Mouse (Mus musculus) skeletal muscle tissue, adult 2 months (tissue): ENCODE data around the gene Msx1.
"Not testable (repeated sequence)": the region's sequence is repeated elsewhere in the genome, so short reads cannot be mapped to it uniquely, and the experiment has no call there.

Experiments
- DNase-seq: peaks from one replicate; pipeline ENCODE4 v3.0.0-alpha.2; 2012; ENCODE audit warnings: low read depth, low spot score

Gene Msx1

DNA sequence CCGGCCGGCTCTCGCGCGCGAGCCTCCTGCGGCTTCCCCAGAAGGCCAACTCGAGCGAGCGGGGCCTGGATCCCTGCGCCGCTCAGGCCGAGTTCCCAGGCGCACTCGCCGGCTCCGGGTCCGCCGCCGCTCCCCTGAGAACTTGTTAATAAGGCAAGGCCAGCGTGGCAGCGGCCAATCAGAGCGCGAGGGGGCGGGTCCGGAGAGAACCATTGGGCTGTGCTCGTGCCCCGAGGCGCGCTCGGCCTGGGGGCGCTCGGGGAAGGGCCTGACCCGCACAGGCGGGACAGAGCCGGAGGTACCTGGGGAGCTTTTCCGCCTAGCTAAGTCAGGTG, at the start of gene Msx1:
TSS of gene Msx1 (minus strand) at position 123 of the 335 bp plus-strand sequence.
- peak; percentile 75 for DNase-seq

DNA sequence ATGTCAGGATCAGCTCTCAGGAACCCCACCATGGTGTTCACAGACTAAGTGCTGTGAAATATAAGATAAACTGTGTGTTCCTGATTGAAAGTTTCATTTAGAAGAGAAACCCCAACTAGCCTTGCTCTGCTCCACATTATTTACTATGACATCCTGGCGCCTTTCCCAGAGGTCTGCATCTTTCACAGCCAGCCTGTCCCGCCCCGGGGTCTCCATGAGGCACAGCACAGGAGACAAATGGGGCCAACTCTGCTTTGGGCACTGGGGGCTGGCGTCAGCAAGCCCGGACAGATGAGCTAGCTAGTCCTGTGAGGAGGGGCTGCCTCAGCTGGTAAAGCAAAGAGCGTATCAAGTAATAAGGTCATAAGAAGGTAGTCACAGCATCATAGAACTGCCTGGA, 41.1 kb upstream of the Msx1 start:
- no peak for DNase-seq

DNA sequence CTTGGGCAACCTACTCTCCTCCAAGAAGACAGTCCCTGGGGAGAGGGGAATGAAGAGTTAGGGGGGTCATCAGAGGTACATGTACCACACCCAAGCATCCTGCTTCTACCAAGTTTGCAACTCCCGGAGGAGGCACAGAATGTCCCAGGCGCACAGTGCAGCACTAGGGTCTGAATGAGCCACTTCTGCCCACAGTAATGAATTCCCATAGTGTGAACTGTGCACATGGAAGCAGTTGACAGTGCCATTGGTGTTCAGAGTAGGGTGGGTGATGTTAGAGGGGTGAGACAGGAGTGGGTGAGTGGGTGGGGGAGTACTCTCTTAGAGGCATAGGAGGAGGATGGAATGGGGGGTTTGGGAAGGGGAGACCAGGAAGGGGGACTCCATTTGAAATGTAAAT, 39.9 kb upstream of the Msx1 start:
- no peak for DNase-seq

DNA sequence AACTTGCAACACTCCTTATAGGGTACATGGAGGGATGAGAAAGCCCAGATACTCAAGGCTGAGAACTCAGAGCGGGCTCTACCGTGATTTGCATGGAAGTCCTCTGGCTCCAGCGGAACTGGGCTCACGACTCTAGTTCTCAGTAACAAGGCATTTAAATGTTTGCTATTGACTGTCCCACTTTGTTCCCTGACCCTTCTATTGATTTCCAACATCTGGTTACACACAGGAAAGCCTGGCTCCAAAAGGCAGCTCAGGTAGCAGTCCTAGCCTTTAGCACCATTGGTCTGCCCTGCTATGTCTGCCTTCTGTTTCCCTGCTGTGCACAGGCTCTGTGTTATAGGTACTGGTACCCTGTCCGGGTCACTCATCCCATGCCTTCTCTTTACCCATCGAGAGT, 36.5 kb upstream of the Msx1 start:
- no peak for DNase-seq

DNA sequence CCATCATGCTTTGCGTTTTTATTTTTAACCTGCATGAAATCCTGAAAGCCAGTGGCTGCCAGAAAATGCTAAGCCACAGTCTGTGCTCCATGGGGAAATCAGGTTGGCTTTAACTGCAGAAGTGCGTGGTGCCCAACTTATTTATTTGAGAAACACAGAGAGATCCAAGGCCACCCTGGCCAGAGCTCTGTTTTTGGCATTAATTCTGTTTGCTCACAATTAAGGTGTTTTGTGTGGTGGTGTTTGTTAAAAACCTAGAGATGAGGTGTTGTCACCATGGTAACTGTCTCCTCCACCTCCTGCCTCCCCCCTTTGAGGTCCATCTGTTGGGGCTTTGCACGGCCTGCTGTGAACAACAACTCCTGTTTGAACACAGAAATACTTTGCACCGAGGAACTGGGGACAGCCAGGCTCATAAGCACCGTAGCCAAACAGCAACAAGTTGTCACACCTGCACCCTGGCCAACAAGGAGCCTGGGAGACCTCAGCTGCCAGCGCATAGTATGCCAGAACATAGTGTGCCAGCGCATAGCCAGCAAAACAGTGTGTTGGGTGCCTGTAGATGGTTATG, 35.9 kb upstream of the Msx1 start:
- DNase-seq: no peak

DNA sequence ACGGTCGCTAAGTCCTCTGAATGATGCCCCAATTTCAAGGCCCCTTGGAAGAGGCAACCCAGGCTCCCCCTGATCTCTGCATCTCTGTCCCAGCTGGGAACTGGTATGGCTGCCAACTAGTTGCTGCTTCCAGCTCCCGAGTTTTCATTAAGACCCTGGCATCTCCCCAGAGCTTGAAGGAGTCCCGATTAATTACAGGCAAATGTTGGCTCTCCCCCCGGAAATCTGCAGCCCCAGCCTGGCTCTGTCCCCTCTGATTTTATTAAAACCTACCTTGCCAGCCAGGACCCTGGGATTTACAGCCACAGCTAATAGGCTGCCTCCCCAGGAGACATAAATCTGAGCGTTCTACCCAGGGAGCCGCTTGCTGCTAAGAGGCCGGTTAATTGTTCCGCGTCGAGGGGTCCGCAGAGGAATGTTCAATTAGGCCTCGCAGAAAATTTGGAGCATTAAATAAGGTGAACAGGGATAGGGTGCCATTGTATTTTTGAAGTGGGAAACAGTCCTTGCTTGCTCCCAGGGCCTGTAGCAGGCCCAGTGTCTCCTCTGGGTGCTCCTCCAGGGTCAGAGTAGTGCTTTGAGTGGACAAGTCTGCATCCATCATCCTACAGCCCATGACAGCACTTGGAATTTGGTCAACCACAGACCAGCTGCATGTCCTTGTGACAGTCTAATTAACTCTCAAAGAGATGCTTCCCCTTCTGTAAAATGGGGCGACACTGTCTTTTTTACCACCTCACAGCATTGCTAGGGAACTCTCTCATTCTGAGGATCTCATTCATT, 33.6 kb upstream of the Msx1 start:
- DNase-seq: no peak

DNA sequence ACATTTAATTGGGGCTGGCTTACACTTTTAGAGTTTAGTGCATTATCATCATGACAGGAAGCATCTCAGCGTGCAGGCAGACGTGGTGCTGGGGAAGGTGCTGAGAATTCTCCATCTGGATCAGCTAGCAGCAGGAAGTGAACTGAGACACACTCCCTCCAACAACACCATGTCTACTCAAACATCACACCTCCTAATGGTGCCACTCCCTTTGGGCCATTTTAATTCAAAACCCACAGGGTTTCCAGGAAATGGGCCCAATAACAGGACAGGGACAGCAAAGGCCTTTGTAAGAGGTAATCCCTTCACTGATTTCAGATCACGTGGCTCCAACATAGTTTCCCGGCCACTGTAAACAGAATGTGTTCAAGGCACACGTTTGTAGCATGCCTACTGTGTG, 31.7 kb upstream of the Msx1 start:
- DNase-seq: no peak

DNA sequence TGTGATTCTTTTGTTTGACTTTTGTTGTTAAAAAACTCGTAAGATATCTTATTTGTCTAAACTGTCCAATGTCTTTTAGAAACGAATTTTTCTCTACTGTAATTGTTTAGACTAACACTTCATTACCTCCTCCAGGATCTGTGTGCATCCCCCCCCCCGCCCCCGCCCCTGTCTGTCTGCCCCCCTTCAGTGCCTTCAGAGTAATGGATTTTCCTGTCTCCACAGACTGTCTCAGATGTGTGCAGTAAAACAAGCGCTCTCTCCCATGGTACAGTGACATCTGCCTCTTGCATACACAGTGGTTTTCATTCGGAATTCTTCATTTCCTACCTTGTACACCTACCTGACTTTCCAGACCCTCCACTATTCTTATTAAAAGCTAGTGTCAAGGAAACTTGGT, 29.9 kb upstream of the Msx1 start:
- DNase-seq: no peak

DNA sequence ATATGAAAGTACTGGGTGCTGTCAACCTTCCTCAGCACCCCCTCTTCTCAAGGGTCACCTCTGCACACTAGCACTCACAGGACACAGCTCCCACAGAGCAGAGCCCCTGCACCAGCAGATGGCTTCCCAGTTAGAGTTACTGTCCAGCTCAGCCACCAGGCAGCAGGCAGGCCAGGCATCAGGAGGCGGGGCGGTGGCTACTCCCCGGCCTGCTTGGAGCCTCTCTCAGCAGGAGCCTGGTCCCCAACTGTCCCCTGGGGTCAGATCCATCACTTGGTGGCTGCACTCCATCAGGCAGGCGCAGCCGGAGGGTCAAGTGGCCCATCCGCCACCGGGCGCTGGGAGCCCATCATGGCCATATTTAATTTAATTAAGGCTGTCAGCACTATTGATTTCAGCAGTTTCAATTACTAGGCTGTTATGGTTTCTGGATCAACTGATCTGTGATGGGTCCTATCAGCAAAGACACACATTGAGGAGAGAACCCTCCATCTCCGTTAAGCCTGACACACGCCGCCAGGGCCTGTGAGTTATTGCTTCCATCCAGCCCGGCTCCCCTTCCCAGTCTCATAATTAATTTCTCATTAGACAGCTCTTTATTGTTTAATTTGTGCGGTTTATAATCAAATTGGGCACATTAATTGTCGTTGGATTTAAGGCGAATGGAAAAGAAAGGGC, 27.1 kb upstream of the Msx1 start:
- no peak for DNase-seq

DNA sequence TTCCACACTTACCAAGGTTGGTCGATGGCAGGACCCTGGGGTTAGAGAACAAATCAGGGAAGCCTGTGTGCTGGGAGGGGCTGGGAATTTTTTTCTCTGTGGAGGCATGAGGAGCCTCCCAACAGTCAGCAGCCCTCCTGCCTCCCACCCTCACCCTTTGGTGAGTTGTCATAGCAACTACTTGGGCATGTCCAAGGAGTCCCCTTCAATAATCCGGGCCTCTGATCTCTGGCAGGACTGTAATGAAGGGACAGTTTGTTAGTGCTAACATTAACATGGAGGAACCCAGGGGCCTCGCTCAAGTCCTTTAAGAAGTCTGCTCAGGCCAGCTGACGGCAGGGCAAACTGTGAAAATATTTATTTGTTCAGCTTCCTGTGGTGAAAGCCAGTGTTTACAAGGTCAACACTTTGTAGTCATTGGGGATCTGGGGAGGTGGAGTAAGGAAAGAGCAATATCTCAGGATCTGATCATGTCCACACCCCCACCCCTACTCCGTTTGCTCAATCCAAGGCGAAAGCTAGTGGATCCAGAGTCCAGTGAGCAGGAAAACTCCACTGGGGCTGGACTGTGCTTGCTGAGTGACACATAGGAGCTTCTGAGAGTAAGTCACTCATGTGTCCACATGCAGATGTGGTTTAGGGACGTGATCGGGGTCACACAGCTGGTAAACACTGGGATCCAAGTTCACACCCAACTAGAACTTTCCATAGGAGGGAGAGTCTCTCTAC, 24.8 kb upstream of the Msx1 start:
- no peak for DNase-seq

DNA sequence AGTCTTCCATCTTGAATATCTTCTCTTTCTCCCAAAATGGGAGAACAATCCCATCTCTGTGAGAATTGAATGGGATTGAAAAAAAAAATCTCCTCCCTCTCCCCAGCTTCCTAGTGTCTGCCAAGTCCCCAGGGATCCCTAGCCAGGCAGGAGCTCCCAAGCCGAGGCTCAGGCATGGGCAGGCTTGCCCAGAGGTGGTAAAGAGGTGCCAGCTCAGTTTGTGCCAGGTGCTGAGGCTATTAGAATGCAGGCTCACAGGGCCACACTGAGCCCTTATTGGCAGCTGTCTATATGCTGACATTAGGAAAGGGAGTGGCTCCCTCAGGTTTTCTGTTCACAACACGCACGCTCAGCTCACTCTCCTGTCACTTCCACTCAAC, 11.9 kb upstream of the Msx1 start:
- no peak for DNase-seq

DNA sequence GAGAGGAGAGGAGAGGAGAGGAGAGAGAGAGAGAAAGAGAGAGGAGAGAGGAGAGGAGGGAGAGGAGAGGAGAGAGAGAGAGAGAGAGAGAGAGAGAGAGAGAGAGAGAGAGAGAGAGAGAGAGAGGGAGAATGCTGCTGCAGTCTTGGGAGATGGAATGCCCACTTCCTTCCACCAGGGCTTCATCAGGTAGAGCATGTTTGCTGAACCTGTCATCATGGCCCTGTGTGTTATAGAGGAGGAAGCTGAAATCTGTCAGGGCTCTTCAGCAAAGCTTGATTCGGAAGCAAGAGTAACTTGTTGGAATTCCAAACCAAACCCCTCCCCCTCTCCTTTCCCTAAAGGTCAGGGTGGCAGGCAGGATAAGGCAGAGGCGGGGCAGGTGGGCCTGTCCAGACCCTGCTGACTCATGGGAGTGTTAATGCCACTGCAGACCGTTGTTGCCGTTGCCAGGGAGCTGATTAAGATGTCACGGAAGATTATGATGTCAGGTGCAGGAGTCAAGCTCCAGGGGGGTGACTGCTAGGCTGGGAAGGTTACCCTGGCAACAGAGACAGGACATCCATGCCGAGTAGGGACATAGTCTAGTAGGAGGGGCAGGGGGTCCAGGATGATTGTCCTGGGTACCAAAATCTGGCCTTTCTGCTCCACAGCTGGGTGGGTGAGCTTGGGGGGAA, 11.3 kb upstream of the Msx1 start:
- no peak for DNase-seq

DNA sequence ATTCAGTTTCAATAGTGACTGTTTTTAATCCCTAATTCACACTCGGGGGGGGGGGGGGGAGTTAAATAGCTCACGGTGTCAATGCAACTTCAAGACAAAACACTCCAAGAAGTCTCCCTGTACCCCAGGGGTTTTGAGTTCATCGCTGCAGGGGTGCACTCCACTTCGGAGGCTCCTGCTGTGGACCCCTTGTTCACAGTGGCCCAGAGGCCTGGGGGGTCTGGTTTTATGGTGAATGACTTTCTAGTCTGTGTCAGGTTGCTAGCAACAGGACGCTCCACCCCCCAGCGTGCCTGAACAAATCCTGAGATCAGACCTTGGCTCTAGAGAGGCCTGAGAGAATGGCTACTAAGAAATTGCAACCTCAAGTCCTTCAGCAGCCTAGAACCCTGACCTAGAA, 8.4 kb upstream of the Msx1 start:
- no peak for DNase-seq

DNA sequence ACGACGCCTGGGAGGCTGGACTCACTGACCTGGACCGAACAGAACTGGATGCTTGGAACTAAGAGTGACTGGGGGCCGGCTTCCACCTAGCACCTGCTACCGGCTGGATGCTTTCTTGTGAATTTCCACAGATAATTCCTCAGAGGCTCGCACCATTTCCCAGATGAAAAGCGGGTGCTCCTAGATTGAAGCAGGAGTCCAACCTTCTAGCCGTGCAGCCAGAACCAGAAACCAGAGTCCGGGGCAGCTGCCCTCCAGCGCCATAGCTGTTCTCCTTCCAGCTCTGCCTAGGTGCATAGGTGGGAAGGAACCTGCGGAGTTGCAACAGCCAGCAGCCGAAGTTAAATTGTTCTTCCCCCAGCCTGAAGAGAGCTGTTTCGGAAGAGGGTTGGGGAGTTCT, 7.6 kb upstream of the Msx1 start:
- no peak for DNase-seq

DNA sequence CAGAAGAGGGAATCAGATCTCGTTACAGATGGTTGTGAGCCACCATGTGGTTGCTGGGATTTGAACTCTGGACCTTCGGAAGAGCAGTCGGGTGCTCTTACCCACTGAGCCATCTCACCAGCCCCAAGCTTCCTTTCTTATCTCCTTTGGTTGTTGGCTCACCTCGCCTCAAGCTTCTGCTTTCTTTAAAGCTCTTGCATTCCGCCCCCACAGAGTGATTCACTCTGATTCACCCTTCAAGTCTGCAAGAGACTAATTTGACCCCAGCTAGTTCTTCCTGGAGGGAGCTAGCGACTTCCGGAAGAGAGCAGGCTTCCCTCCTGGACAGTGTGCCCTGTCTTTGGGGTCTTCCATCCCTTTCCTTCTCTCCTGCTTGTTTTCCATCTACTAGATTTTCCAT, 6.1 kb upstream of the Msx1 start:
- not testable (repeated sequence) for DNase-seq

DNA sequence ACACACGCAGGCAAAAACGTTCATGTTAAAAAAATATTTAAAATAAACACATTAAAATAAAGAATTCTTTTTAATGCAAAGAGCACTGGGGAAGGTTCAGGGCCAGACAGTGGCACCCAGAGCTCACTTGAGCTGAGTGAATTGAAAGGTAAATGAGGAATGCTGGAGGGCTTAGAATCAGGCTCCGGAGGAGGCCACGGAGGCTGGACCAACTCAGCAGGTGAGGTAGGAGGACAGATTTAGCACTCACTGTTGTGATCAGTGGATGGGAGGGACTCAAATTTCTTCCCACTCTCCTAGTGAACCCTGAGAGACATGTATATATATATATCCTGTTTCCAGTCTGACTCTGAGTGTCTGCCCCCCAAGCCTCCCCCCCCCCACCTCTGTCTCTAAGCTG, 5.5 kb upstream of the Msx1 start:
- DNase-seq: no peak

DNA sequence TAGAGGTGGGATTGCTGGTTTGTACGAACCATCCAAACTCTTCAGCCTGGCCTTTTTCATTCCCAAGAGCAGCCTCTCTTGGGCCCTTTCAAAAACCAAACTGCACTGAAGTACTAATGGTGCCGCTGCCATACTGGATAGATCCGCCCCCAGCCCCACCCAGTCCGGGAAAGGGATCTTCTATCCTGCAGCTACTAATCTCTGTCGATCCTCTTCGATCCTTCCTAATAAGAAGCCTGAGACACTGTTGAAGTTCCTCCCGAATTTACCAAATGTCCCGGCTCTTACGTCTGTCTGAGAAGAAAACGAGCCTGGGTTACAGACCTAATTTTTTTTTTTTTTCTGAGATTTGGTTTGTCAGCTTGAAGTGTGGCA, 4.9 kb upstream of the Msx1 start:
- DNase-seq: no peak

DNA sequence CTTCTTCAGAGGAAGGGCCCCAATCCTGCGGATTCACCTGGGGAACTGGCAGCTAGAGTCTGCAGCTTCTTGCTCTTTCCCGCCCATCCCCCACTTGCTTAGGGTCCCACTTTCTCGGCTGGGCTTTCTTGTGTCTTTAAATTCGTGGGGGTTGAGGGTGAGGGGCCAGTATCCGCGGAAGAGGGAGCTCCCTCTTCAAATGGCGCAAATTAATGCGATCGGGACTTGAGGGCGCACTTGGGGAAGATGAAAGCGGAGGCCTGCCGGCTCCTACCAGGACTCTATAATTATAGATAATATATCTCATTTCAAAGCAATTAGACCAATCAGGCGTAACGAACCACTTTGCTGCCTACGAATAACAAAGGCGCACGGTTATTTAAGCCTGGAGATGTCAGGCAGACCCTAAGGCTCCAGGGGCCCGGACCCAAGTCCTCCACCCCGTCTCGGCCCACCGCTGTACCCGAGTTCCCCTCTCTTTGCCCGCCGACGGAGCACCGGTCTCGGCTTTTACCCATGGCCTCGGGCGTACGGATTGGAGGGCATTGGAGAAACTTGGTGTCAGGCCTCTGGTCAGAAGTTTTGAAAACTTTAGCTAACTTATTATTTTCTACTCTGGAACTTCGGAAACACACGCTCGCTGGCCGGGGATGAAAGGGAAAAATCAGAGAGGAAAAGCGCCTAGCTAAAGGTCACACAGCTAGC, 4.4 kb upstream of the Msx1 start:
- no peak for DNase-seq

DNA sequence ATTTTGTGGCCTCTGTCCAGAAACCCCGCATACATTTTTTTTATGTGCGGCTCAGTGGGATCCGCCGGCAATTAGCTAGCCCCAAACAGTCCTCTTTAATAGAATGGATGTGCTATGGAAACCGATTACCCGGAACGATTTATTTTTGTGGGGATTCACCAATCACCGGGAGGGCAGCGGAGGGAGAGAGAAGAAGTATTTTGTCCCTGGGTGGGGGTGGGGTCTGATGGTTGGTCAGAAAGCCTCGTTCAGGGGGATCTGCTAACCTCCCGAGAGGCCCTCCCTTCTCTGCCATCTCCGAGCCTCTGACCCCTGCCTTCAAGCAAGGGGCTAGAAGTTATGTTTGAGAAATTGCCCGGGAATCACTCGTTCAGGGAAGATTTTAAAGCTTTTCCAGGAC, 3.6 kb upstream of the Msx1 start:
- no peak for DNase-seq

DNA sequence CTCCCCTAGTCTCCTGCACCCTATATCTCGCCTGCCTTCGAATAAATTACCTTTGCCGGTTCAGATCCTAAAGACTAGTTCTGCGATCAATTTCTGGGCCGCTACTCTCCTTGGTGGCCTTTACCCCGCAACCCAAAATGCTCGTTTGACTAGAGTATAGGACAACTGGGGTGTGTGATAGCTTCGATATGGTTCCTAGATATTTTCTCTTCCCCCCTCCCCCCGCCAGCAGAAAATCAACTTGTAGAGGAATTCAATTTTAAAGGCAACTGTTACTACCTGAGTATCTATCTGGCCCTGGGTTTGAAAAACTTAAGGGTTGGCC, 3.2 kb upstream of the Msx1 start:
- DNase-seq: no peak

DNA sequence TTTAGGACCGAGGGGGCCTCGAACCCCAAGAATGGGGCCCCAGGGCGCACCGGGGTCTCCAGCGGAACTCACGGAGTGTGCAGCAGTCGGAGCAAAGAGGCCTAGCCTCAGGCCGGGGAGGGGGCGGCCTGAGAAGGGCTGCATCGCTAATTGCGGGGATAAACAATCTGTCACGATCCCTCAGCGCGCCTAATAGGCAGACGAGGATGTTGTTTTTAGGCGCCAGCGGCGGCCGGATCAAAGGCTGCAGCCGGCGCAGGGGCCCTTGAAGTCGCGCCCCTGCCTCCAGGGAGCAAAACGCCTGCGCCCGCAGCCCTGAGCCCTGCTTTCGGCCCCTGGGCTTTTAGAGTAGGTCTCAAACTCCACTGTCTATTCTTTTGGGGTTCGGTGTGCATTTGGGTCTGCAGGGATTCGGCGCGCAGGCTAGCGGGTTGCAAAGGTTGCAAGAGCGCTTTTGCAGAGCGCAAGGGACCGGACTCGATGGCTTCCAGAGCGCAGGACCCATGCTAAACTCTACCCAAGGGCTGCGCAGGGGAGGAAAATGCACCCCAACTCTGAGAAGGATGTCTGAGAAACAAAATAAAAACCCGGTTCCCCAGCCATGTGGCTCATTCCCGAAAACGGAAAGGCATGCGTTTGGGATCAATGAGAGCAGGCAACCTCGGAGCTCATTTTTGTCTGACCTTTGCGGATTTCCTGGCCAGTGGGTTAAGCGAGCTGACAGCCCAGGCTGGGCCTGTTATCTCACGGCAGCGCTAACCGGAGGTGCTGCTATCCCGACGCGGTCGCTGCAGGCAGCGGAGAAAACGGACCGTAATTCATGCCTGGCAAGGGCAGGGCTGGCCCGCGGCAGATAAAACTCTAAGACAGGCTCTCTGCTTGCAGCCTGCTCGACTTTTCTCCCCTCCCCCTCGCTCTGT, 2.6 kb upstream of the Msx1 start:
- DNase-seq: no peak
